Mouse (Mus musculus) duodenum, adult 2 months (tissue): ENCODE results near the gene Dsn1. TPM values are rescaled to one million over a fixed set of nuclear protein-coding genes. Genes with fewer than 3 reads are reported as not detected.

Experiments
- polyA plus RNA-seq: library from polyadenylated mRNA; depleted of rRNA; stranded (reverse); fragments of >200 nt; gene quantifications from 2 replicates; pipeline ENCODE4 v1.2.3, GENCODE M21; 2012; ENCODE audit warnings: low replicate concordance; rRNA removed

The Dsn1 gene
- 0.89 and 1.1 TPM in 2 replicates for polyA plus RNA-seq

GRCm38 (mm10) chr2:157006511-157007233 lies at the start of gene Dsn1:
Dsn1 (minus strand) TSS chr2:157007154.

DNA sequence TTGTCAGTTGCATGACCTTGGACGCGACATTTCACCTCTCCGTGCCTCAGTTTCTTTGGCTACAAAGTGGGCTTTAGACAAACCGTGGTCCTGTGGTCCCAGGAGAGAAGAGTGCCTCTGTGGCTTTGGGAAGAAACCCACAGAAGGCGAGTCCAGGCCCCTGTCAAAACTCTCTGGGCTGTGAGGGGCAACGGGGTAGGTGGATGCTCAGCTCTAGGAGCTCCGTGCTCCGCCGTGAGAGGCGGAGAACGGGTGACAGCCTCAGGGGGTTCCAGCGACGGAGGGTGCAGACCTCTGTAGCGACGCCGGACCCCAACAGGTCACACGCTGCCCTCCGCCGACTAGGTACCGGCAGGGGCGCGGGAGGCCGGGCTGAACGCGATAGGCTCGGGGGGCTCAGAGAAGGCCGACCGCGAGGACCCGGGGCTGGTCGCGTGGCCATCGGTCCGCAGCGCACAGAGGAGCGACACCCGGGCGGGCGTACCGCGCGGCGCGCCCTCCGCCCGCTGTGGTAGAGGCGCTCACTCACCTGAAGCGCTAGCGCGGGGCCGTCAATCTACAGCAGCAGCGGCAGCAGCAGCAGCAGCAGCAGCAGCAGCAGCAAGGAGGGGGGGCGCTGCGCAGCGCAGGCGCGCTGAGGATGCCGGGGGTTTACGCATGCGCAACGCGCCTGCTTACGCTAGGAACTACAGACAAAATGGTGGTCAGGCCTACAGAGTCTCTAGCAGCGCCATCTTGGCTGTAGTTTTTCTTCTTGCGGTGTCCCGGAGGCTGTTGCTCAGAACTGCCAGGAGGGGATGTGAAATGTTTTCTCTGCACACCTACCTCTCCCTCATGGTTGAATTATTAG lies 15.3 kb downstream of the Dsn1 start, which contains the start of gene Ndrg3:
Gene Ndrg3, minus strand, starts transcription at position 587 of the 850 bp plus-strand sequence.

Other genes starting within 250 kb of the Dsn1 start
- 421 and 441 TPM in 2 replicates for gene Myl9, start 231.7 kb downstream of the Dsn1 start, polyA plus RNA-seq
- gene Tgif2, start 167.1 kb downstream of the Dsn1 start, polyA plus RNA-seq: 2.1 and 7.5 TPM in 2 replicates
- 0.13 and 0.25 TPM in 2 replicates for gene 4930518I15Rik, start 149.2 kb downstream of the Dsn1 start, polyA plus RNA-seq
- 156 and 235 TPM in 2 replicates for gene Rab5if, start 144.0 kb downstream of the Dsn1 start, polyA plus RNA-seq
- gene Sla2, start 120.0 kb downstream of the Dsn1 start, polyA plus RNA-seq: 0.67 and 1.8 TPM in 2 replicates
- gene Ndrg3, start 15.1 kb downstream of the Dsn1 start, polyA plus RNA-seq: 38.7 and 40.1 TPM in 2 replicates
- gene Soga1, start 72.1 kb upstream of the Dsn1 start, polyA plus RNA-seq: 2.6 and 5.2 TPM in 2 replicates
- gene Tldc2, start 79.9 kb upstream of the Dsn1 start, polyA plus RNA-seq: 14.8 and 21.4 TPM in 2 replicates
- gene Samhd1, start 128.1 kb upstream of the Dsn1 start, polyA plus RNA-seq: 26.4 and 52.8 TPM in 2 replicates
- 2.5 and 2.8 TPM in 2 replicates for gene Rbl1, start 197.4 kb upstream of the Dsn1 start, polyA plus RNA-seq